ENCODE assay signal across 11 mouse cellular contexts in genomic region chr6:5081099-5081498, GRCm38 (mm10).
DNase-seq lines count a peak whose midpoint lies in the region; ATAC-seq and TF ChIP-seq lines count a peak whose summit lies in the region.
"Had no signal": no experiment of that assay in that cellular context is flagged by ENCODE, and none has a peak within 500 bp of the region (broad histone marks: within the 10 kb centered on the region; RNA-seq: fewer than 3 reads in every experiment).

No protein-coding gene starts in this region.

- intact Hi-C loops in left cerebral cortex, postnatal 36 days (cut with DNase I): no loop called here

- peak; percentile 68; the same call in 1 of the 2 replicates for ATAC-seq in heart, embryonic 12.5 days (ENCODE audit: insufficient number of reproducible peaks, low FRiP score)
- no peak for ATAC-seq in midbrain, postnatal 0 days (ENCODE audit: low FRiP score)
- ATAC-seq in midbrain, embryonic 15.5 days (replicated peaks): 0 out of 2 replicates have a peak, but pooled peaks have one; percentile 42
- no peak for ATAC-seq in activated CD4-positive, CD25-positive, alpha-beta regulatory T cell, adult 4 months

- no peak overlapping the region for H3K4me3 ChIP-seq in heart, embryonic 12.5 days
- no peak overlapping the region for H3K4me3 ChIP-seq in midbrain, embryonic 10.5 days
- H3K4me3 ChIP-seq in midbrain, postnatal 0 days (ENCODE audit: low read depth, low read length): no peak overlapping the region
- no peak overlapping the region for H3K4me3 ChIP-seq in midbrain, embryonic 15.5 days
- H3K4me3 ChIP-seq: liver, embryonic 15.5 days had no signal

- H3K4me2 ChIP-seq in heart, embryonic 12.5 days: peak overlapping the region; percentile 12; the same call in 1 of the 2 replicates
- no peak overlapping the region for H3K4me2 ChIP-seq in midbrain, postnatal 0 days (ENCODE audit: low read depth, low read length, poor library complexity, severe bottlenecking)
- no peak overlapping the region for H3K4me2 ChIP-seq in midbrain, embryonic 15.5 days
- H3K4me2 ChIP-seq: liver, embryonic 15.5 days had no signal

- 37% methylated on average over 8 of the region's 8 CpGs for WGBS in heart, embryonic 12.5 days
- 74% methylated on average over 8 of the region's 8 CpGs for WGBS in midbrain, embryonic 10.5 days
- WGBS in midbrain, postnatal 0 days: 51% methylated on average over 8 of the region's 8 CpGs
- 53% methylated on average over 8 of the region's 8 CpGs for WGBS in midbrain, embryonic 15.5 days

- H3K36me3 ChIP-seq in heart, embryonic 12.5 days: 0 out of 2 replicates have a peak, but pooled peaks cover 3% of the 10 kb centered on the region
- peaks cover 19% of the 10 kb centered on the region for H3K36me3 ChIP-seq in midbrain, embryonic 10.5 days
- H3K36me3 ChIP-seq in midbrain, postnatal 0 days (ENCODE audit: insufficient read depth, low read length): 0 out of 2 replicates have a peak, but pooled peaks cover 3% of the 10 kb centered on the region
- no peaks in the 10 kb centered on the region for H3K36me3 ChIP-seq in midbrain, embryonic 15.5 days (replicated peaks)
- H3K36me3 ChIP-seq: liver, embryonic 15.5 days had no signal

- no peak for TF ChIP-seq CTCF in midbrain, postnatal 0 days (IDR thresholded peaks at IDR 0.05)

- H3K4me1 ChIP-seq in heart, embryonic 12.5 days (replicated peaks): peaks cover 22% of the 10 kb centered on the region; the same call in 1 of the 2 replicates
- H3K4me1 ChIP-seq in midbrain, embryonic 10.5 days: peaks cover 42% of the 10 kb centered on the region
- H3K4me1 ChIP-seq in midbrain, postnatal 0 days (ENCODE audit: insufficient read depth, low read length): no peaks in the 10 kb centered on the region; the same call in 1 of the 2 replicates
- H3K4me1 ChIP-seq in midbrain, embryonic 15.5 days: peaks cover 13% of the 10 kb centered on the region

- DNase-seq in heart, adult 18-20 months: no peak
- no peak for DNase-seq in midbrain, embryonic 10.5 days (ENCODE audit: low spot score)
- no peak for DNase-seq in midbrain, postnatal 0 days (ENCODE audit: low spot score)
- peak; percentile 77 for DNase-seq in forelimb bud, embryonic 11.5 days (ENCODE audit: low read depth, low spot score)
- no peak for DNase-seq in left cerebral cortex, postnatal 36 days (ENCODE audit: low spot score in 2 of 2)
- DNase-seq: thymus, adult 2 months had no signal

- no peak overlapping the region; the same call in 1 of the 2 replicates for H3K27ac ChIP-seq in heart, embryonic 12.5 days (ENCODE audit: poor library complexity, severe bottlenecking)
- peak overlapping the region; percentile 74 for H3K27ac ChIP-seq in midbrain, embryonic 10.5 days (replicated peaks)
- H3K27ac ChIP-seq in midbrain, postnatal 0 days (ENCODE audit: low read depth, low read length): no peak overlapping the region
- no peak overlapping the region for H3K27ac ChIP-seq in midbrain, embryonic 15.5 days
- H3K27ac ChIP-seq: kidney, postnatal 0 days; liver, embryonic 15.5 days had no signal

- H3K9ac ChIP-seq in heart, embryonic 12.5 days: no peak overlapping the region
- no peak overlapping the region for H3K9ac ChIP-seq in midbrain, postnatal 0 days (replicated peaks; ENCODE audit: low read length, poor library complexity, severe bottlenecking)
- H3K9ac ChIP-seq in midbrain, embryonic 15.5 days: no peak overlapping the region
- H3K9ac ChIP-seq: liver, embryonic 15.5 days had no signal

- no peaks in the 10 kb centered on the region for H3K9me3 ChIP-seq in heart, embryonic 12.5 days (replicated peaks)
- H3K9me3 ChIP-seq in midbrain, embryonic 10.5 days (replicated peaks): 0 out of 2 replicates have a peak, but pooled peaks cover 7% of the 10 kb centered on the region
- no peaks in the 10 kb centered on the region for H3K9me3 ChIP-seq in midbrain, postnatal 0 days (ENCODE audit: low read length)
- no peaks in the 10 kb centered on the region for H3K9me3 ChIP-seq in midbrain, embryonic 15.5 days
- H3K9me3 ChIP-seq: liver, embryonic 15.5 days had no signal

- no peaks in the 10 kb centered on the region for H3K27me3 ChIP-seq in heart, embryonic 12.5 days (replicated peaks)
- H3K27me3 ChIP-seq in midbrain, embryonic 10.5 days (ENCODE audit: low read depth, poor library complexity, severe bottlenecking): no peaks in the 10 kb centered on the region
- no peaks in the 10 kb centered on the region for H3K27me3 ChIP-seq in midbrain, postnatal 0 days (ENCODE audit: insufficient read depth, low read length)
- H3K27me3 ChIP-seq in midbrain, embryonic 15.5 days (replicated peaks): no peaks in the 10 kb centered on the region
- H3K27me3 ChIP-seq: liver, embryonic 15.5 days had no signal

Comparison
In these comparisons a context has a peak if more than half of its experiments do, and no peak if none do; other contexts are left out.
1. ATAC-seq: peak in heart, embryonic 12.5 days (single experiment) and midbrain, embryonic 15.5 days (single experiment); none in midbrain, postnatal 0 days (single experiment) and activated CD4-positive, CD25-positive, alpha-beta regulatory T cell, adult 4 months (single experiment).